Mouse (Mus musculus): ENCODE measurements around the gene Cpxm1. TPM values are rescaled to one million over a fixed set of nuclear protein-coding genes. Genes with fewer than 3 reads are reported as not detected.

Gene Cpxm1
- 0.34 TPM for polyA plus RNA-seq (2012; fragmentation: generic; extraction: Trizol)

DNA sequence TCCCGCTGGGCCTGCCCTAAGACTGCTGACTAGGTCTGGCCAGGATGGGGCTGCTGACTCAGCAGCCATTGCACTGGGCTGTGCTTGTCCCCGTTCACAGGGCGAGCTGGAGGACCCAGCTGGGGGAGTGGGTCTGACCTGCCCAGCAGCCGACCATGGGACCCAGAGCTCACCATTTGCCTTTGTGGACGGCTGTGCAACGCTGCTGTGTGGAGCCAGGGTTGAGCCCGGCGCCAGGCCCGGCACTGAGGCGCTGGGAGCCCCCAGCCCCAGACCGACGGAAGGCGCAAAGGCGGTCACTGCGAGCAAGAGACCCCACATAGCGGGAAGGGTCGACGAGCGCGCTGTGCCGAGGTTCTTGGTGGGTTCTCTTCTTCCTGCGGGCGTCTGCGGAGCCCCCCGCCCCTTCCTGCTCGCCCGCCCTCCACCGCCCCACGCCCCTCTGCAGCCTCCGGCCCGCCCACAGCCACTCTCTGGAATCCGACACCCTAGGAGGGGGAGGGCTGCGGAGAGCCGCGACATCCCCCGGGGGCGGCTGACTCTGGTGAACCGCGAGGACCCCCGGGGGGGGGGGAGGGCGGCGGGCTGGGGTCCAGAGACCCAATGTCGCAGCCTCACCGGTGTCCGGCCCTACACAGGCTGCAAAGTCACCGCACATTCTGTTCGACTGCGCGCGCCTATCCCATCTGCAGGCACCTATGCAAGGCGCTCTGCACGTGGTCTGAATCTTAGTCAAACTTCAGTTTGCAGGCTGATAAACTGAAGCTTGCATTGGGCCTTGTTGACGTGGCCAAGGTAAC, at the start of gene Cpxm1:
Gene Cpxm1, minus strand, starts transcription at position 389 of the 800 bp plus-strand sequence.
- H3K79me2 ChIP-seq (ENCODE audit: control insufficient read depth, insufficient read depth), result no peaks in the 10 kb centered on the region
- H3K4me3 ChIP-seq, result no peak within 1 kb of the TSS
- H3ac ChIP-seq (ENCODE audit: control insufficient read depth, insufficient read length), result no peak within 1 kb of the TSS
- H3K27me3 ChIP-seq (ENCODE audit: control insufficient read depth, insufficient read depth, insufficient read length), result peaks cover 36% of the 10 kb centered on the region
- TF ChIP-seq MYOD1 (IDR thresholded peaks at IDR 0.05; ENCODE audit: control insufficient read depth in 1 of 3, insufficient read length in 2 of 3, low read depth in 2 of 3) (no peak), TCF3 (IDR thresholded peaks at IDR 0.05; ENCODE audit: insufficient read length, low read depth) (no peak), POLR2AphosphoS2 (IDR thresholded peaks at IDR 0.05; ENCODE audit: insufficient read length, low read depth) (no peak), POLR2A (IDR thresholded peaks at IDR 0.05; ENCODE audit: insufficient read length, low read depth) (no peak), USF1 (IDR thresholded peaks at IDR 0.05; ENCODE audit: low read depth) (no peak), E2F4 (IDR thresholded peaks at IDR 0.05; ENCODE audit: insufficient read depth) (no peak), MAX (IDR thresholded peaks at IDR 0.05; ENCODE audit: low read depth) (no peak), REST (IDR thresholded peaks at IDR 0.05; ENCODE audit: insufficient read depth, insufficient read length) (no peak)
- no peaks in the 10 kb centered on the region for H3K36me3 ChIP-seq (ENCODE audit: control insufficient read depth, insufficient read depth)
- H3K4me2 ChIP-seq (ENCODE audit: low read depth), result no peak within 1 kb of the TSS

DNA sequence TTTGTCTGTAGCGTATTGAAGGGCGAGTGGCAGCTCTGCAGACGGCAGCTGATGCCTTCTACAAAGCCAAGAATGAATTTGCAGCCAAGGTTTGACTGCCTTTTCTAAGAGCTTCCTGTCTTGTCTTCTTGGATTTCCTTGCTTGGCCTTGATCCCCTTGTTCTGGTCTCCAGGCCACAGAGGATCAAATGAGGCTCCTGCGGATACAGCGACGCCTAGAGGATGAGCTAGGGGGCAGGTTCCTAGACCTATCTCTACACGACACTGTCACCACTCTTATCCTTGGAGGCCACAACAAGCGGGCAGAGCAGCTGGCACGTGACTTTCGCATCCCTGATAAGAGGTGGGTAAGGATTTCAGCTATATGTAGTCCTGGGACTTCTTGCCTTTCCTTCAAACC, 44.8 kb upstream of the Cpxm1 start:
- no peaks in the 10 kb centered on the region for H3K79me2 ChIP-seq (ENCODE audit: control insufficient read depth, insufficient read depth)
- H3K36me3 ChIP-seq (ENCODE audit: control insufficient read depth, insufficient read depth), result peaks cover 48% of the 10 kb centered on the region
- H3K4me3 ChIP-seq, result no peak overlapping the region
- H3K4me2 ChIP-seq (ENCODE audit: low read depth), result no peak overlapping the region
- H3ac ChIP-seq (ENCODE audit: control insufficient read depth, insufficient read length), result no peak overlapping the region
- no peaks in the 10 kb centered on the region for H3K27me3 ChIP-seq (ENCODE audit: control insufficient read depth, insufficient read depth, insufficient read length)
- no peak for TF ChIP-seq MAX (IDR thresholded peaks at IDR 0.05; ENCODE audit: low read depth)
- TF ChIP-seq USF1 (IDR thresholded peaks at IDR 0.05; ENCODE audit: low read depth), result no peak
- no peak for TF ChIP-seq E2F4 (IDR thresholded peaks at IDR 0.05; ENCODE audit: insufficient read depth)
- no peak for TF ChIP-seq CEBPB (IDR thresholded peaks at IDR 0.05; ENCODE audit: insufficient read depth, poor library complexity, severe bottlenecking)
- no peak for TF ChIP-seq TCF12 (IDR thresholded peaks at IDR 0.05; ENCODE audit: insufficient read depth, poor library complexity, severe bottlenecking)
- TF ChIP-seq TCF3 (IDR thresholded peaks at IDR 0.05; ENCODE audit: insufficient read length, low read depth), result no peak
- no peak for TF ChIP-seq REST (IDR thresholded peaks at IDR 0.05; ENCODE audit: insufficient read depth, insufficient read length)
- no peak for TF ChIP-seq SRF (IDR thresholded peaks at IDR 0.05; ENCODE audit: control insufficient read depth, insufficient read length, low read depth)
- TF ChIP-seq POLR2A (IDR thresholded peaks at IDR 0.05; ENCODE audit: insufficient read length, low read depth), result no peak
- no peak for TF ChIP-seq POLR2AphosphoS2 (IDR thresholded peaks at IDR 0.05; ENCODE audit: insufficient read length, low read depth)
- TF ChIP-seq MYOG (IDR thresholded peaks at IDR 0.05; ENCODE audit: control insufficient read depth in 1 of 3, insufficient read depth in 1 of 3, insufficient read length in 2 of 3, low read depth in 2 of 3), result no peak
- no peak for TF ChIP-seq MYOD1 (IDR thresholded peaks at IDR 0.05; ENCODE audit: control insufficient read depth in 1 of 3, insufficient read length in 2 of 3, low read depth in 2 of 3)

- no peak overlapping the region for H3K4me2 ChIP-seq (ENCODE audit: low read depth)
- no peaks in the 10 kb centered on the region for H3K27me3 ChIP-seq (ENCODE audit: control insufficient read depth, insufficient read depth, insufficient read length)
- H3K4me3 ChIP-seq, result no peak overlapping the region
- peaks cover 48% of the 10 kb centered on the region for H3K36me3 ChIP-seq (ENCODE audit: control insufficient read depth, insufficient read depth)
- no peak overlapping the region for H3ac ChIP-seq (ENCODE audit: control insufficient read depth, insufficient read length)
- TF ChIP-seq MYOG (IDR thresholded peaks at IDR 0.05; ENCODE audit: control insufficient read depth in 1 of 3, insufficient read depth in 1 of 3, insufficient read length in 2 of 3, low read depth in 2 of 3) (no peak), CEBPB (IDR thresholded peaks at IDR 0.05; ENCODE audit: insufficient read depth, poor library complexity, severe bottlenecking) (no peak), MYOD1 (IDR thresholded peaks at IDR 0.05; ENCODE audit: control insufficient read depth in 1 of 3, insufficient read length in 2 of 3, low read depth in 2 of 3) (no peak), REST (IDR thresholded peaks at IDR 0.05; ENCODE audit: insufficient read depth, insufficient read length) (no peak), TCF3 (IDR thresholded peaks at IDR 0.05; ENCODE audit: insufficient read length, low read depth) (no peak), TCF12 (IDR thresholded peaks at IDR 0.05; ENCODE audit: insufficient read depth, poor library complexity, severe bottlenecking) (no peak), POLR2A (IDR thresholded peaks at IDR 0.05; ENCODE audit: insufficient read length, low read depth) (no peak), POLR2AphosphoS2 (IDR thresholded peaks at IDR 0.05; ENCODE audit: insufficient read length, low read depth) (no peak), USF1 (IDR thresholded peaks at IDR 0.05; ENCODE audit: low read depth) (no peak), SRF (IDR thresholded peaks at IDR 0.05; ENCODE audit: control insufficient read depth, insufficient read length, low read depth) (no peak), E2F4 (IDR thresholded peaks at IDR 0.05; ENCODE audit: insufficient read depth) (no peak), MAX (IDR thresholded peaks at IDR 0.05; ENCODE audit: low read depth) (no peak)
- H3K79me2 ChIP-seq (ENCODE audit: control insufficient read depth, insufficient read depth), result peaks cover 14% of the 10 kb centered on the region
These were observed 42.6 kb upstream of the Cpxm1 start for GRCm38 (mm10) chr2:130439840-130440480.

DNA sequence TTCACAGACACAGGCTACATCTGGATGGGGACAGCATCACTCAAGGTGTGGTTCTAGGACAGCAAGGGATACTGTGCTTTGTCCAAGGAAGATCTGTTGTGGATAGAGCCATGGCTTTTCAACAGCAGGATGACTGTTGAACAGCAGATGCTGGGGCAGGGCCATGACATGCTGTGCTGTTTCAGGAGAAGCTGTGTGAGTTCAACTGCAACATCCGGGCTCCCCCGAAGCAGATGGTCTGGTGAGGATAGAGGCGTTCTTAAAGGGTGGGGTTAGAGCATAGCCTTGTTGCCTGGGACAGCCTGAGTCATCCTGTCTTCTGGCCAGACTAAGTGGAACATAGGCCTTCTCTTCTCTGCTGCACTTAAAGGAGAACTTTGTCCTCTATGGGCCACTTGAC, 41.5 kb upstream of the Cpxm1 start:
- Histone ChIP-seq H3K4me2 (ENCODE audit: low read depth) (no peak overlapping the region), H3K79me2 (ENCODE audit: control insufficient read depth, insufficient read depth) (peaks cover 25% of the 10 kb centered on the region), H3K27me3 (ENCODE audit: control insufficient read depth, insufficient read depth, insufficient read length) (no peaks in the 10 kb centered on the region), H3ac (ENCODE audit: control insufficient read depth, insufficient read length) (no peak overlapping the region), H3K4me3 (no peak overlapping the region), H3K36me3 (ENCODE audit: control insufficient read depth, insufficient read depth) (peaks cover 48% of the 10 kb centered on the region)
- TF ChIP-seq MYOG (IDR thresholded peaks at IDR 0.05; ENCODE audit: control insufficient read depth in 1 of 3, insufficient read depth in 1 of 3, insufficient read length in 2 of 3, low read depth in 2 of 3) (no peak), POLR2A (IDR thresholded peaks at IDR 0.05; ENCODE audit: insufficient read length, low read depth) (no peak), USF1 (IDR thresholded peaks at IDR 0.05; ENCODE audit: low read depth) (no peak), TCF12 (IDR thresholded peaks at IDR 0.05; ENCODE audit: insufficient read depth, poor library complexity, severe bottlenecking) (no peak), REST (IDR thresholded peaks at IDR 0.05; ENCODE audit: insufficient read depth, insufficient read length) (no peak)

All from myocyte (in vitro differentiated cells).